Mouse (Mus musculus) myocyte (in vitro differentiated cells): ENCODE results near the gene Plpp3. TPM values are rescaled to one million over a fixed set of nuclear protein-coding genes. Genes with fewer than 3 reads are reported as not detected.

Source experiments
- H3K27me3 ChIP-seq: one replicate; pipeline ENCODE4 v1.6.1; 2011; ENCODE audit not compliant: control insufficient read depth, insufficient read depth, insufficient read length
- H3K36me3 ChIP-seq: one replicate; pipeline ENCODE4 v1.6.1; 2011; ENCODE audit not compliant: control insufficient read depth, insufficient read depth
- H3K4me2 ChIP-seq: one replicate; pipeline ENCODE4 v1.6.1; 2011; ENCODE audit warnings: low read depth, control low read depth
- H3K4me3 ChIP-seq: one replicate; pipeline ENCODE4 v1.5.1; 2011; ENCODE audit warnings: mild to moderate bottlenecking, control low read depth, moderate library complexity
- H3K79me2 ChIP-seq: one replicate; pipeline ENCODE4 v1.6.1; 2011; ENCODE audit not compliant: control insufficient read depth, insufficient read depth
- H3ac ChIP-seq: one replicate; pipeline ENCODE4 v1.6.1; 2011; ENCODE audit not compliant: control insufficient read depth, insufficient read length
- CEBPB ChIP-seq: IDR thresholded peaks from 2 replicates; pipeline ENCODE4 v1.6.1; 2011; ENCODE audit warnings: mild to moderate bottlenecking, moderate library complexity; ENCODE audit not compliant: poor library complexity, insufficient read depth, severe bottlenecking
- E2F4 ChIP-seq: IDR thresholded peaks from one replicate; pipeline ENCODE4 v1.6.1; 2011; ENCODE audit warnings: mild to moderate bottlenecking, control low read depth, moderate library complexity; ENCODE audit not compliant: insufficient read depth
- MAX ChIP-seq: IDR thresholded peaks from one replicate; pipeline ENCODE4 v1.6.1; 2011; ENCODE audit warnings: low read depth, mild to moderate bottlenecking, control low read depth
- MYOD1 ChIP-seq, 3 experiments: IDR thresholded peaks; one replicate each; pipeline ENCODE4 v1.6.1; 2011; ENCODE audit warnings: control low read depth in 2 of 3, low read depth in 2 of 3, mild to moderate bottlenecking in 2 of 3, moderate library complexity in 1 of 3; ENCODE audit not compliant: insufficient read length in 2 of 3, control insufficient read depth in 1 of 3
- MYOG ChIP-seq, 3 experiments: IDR thresholded peaks; one replicate each; pipeline ENCODE4 v1.6.1; 2011; ENCODE audit warnings: control low read depth in 2 of 3, low read depth in 2 of 3, mild to moderate bottlenecking in 2 of 3; ENCODE audit not compliant: insufficient read length in 2 of 3, control insufficient read depth in 1 of 3, insufficient read depth in 1 of 3
- POLR2A ChIP-seq: IDR thresholded peaks from one replicate; pipeline ENCODE4 v1.6.1; 2011; ENCODE audit warnings: low read depth, mild to moderate bottlenecking, control low read depth, moderate library complexity; ENCODE audit not compliant: insufficient read length
- POLR2AphosphoS2 ChIP-seq: IDR thresholded peaks from one replicate; pipeline ENCODE4 v1.6.1; 2011; ENCODE audit warnings: low read depth, control low read depth; ENCODE audit not compliant: insufficient read length
- REST ChIP-seq: IDR thresholded peaks from one replicate; pipeline ENCODE4 v1.6.1; 2011; ENCODE audit warnings: mild to moderate bottlenecking, control low read depth, moderate library complexity; ENCODE audit not compliant: insufficient read depth, insufficient read length
- SRF ChIP-seq: IDR thresholded peaks from one replicate; pipeline ENCODE4 v1.6.1; 2011; ENCODE audit warnings: low read depth; ENCODE audit not compliant: control insufficient read depth, insufficient read length
- TCF12 ChIP-seq: IDR thresholded peaks from one replicate; pipeline ENCODE4 v1.6.1; 2011; ENCODE audit warnings: mild to moderate bottlenecking, control low read depth; ENCODE audit not compliant: poor library complexity, insufficient read depth, severe bottlenecking
- TCF3 ChIP-seq: IDR thresholded peaks from one replicate; pipeline ENCODE4 v1.6.1; 2011; ENCODE audit warnings: low read depth, control low read depth; ENCODE audit not compliant: insufficient read length
- USF1 ChIP-seq: IDR thresholded peaks from one replicate; pipeline ENCODE4 v1.6.1; 2011; ENCODE audit warnings: low read depth, mild to moderate bottlenecking, control low read depth, moderate library complexity
- polyA plus RNA-seq: library from polyadenylated mRNA; unstranded; fragments of >200 nt; fragmentation: generic; extraction: Trizol; gene quantifications from one replicate; pipeline ENCODE4 v1.2.1, GENCODE M21; 2012; ENCODE audit warnings: missing spikeins

The Plpp3 gene
- polyA plus RNA-seq, 1 experiment, result 12.7 TPM

- Histone ChIP-seq H3K27me3 (no peaks in the 10 kb centered on the region), H3K79me2 (peaks cover 5% of the 10 kb centered on the region), H3K4me2 (no peak overlapping the region)
Measured at GRCm38 (mm10) chr4:105192665-105193064, 35.5 kb downstream of the Plpp3 start.

GRCm38 (mm10) chr4:105195256-105195655 lies 38.1 kb downstream of the Plpp3 start:
- Histone ChIP-seq H3ac (no peak overlapping the region), H3K4me2 (no peak overlapping the region), H3K36me3 (peaks cover 8% of the 10 kb centered on the region), H3K4me3 (no peak overlapping the region), H3K27me3 (no peaks in the 10 kb centered on the region), H3K79me2 (peaks cover 5% of the 10 kb centered on the region)
- no peak for TF ChIP-seq REST
- TF ChIP-seq USF1, result no peak
- no peak for TF ChIP-seq POLR2AphosphoS2
- no peak for TF ChIP-seq E2F4
- no peak for TF ChIP-seq MYOG (IDR thresholded peaks at IDR 0.05; ENCODE audit: control insufficient read depth in 1 of 3, insufficient read depth in 1 of 3, insufficient read length in 2 of 3, low read depth in 2 of 3)
- TF ChIP-seq TCF3, result no peak
- no peak for TF ChIP-seq CEBPB
- no peak for TF ChIP-seq TCF12
- no peak for TF ChIP-seq POLR2A
- no peak for TF ChIP-seq SRF
- TF ChIP-seq MAX, result no peak
- no peak for TF ChIP-seq MYOD1 (IDR thresholded peaks at IDR 0.05; ENCODE audit: control insufficient read depth in 1 of 3, insufficient read length in 2 of 3, low read depth in 2 of 3)

More at GRCm38 (mm10) chr4:105192665-105193064, 35.5 kb downstream of the Plpp3 start:
- TF ChIP-seq E2F4, result no peak
- TF ChIP-seq MAX, result no peak
- TF ChIP-seq POLR2A, result no peak
- TF ChIP-seq REST, result no peak
- no peak for TF ChIP-seq MYOD1 (IDR thresholded peaks at IDR 0.05; ENCODE audit: control insufficient read depth in 1 of 3, insufficient read length in 2 of 3, low read depth in 2 of 3)
- no peak for TF ChIP-seq TCF12
- TF ChIP-seq TCF3, result no peak
- no peak for TF ChIP-seq POLR2AphosphoS2
- TF ChIP-seq SRF, result no peak
- TF ChIP-seq MYOG (IDR thresholded peaks at IDR 0.05; ENCODE audit: control insufficient read depth in 1 of 3, insufficient read depth in 1 of 3, insufficient read length in 2 of 3, low read depth in 2 of 3), result no peak
- TF ChIP-seq CEBPB, result no peak
- TF ChIP-seq USF1, result no peak
- no peak overlapping the region for H3K4me3 ChIP-seq
- no peak overlapping the region for H3ac ChIP-seq
- peaks cover 7% of the 10 kb centered on the region for H3K36me3 ChIP-seq

- Histone ChIP-seq H3K27me3 (no peaks in the 10 kb centered on the region), H3K4me3 (no peak overlapping the region), H3ac (no peak overlapping the region), H3K36me3 (peaks cover 8% of the 10 kb centered on the region), H3K79me2 (peaks cover 5% of the 10 kb centered on the region), H3K4me2 (no peak overlapping the region)
- no peak for TF ChIP-seq SRF
- TF ChIP-seq POLR2AphosphoS2, result no peak
- TF ChIP-seq MYOG (IDR thresholded peaks at IDR 0.05; ENCODE audit: control insufficient read depth in 1 of 3, insufficient read depth in 1 of 3, insufficient read length in 2 of 3, low read depth in 2 of 3), result no peak
- TF ChIP-seq MAX, result no peak
- no peak for TF ChIP-seq POLR2A
- no peak for TF ChIP-seq CEBPB
Measured at GRCm38 (mm10) chr4:105196099-105196498, 39.0 kb downstream of the Plpp3 start.

GRCm38 (mm10) chr4:105196993-105197765 lies 40.0 kb downstream of the Plpp3 start:
- no peaks in the 10 kb centered on the region for H3K27me3 ChIP-seq
- H3K79me2 ChIP-seq, result peaks cover 5% of the 10 kb centered on the region
- H3K4me2 ChIP-seq, result no peak overlapping the region
- H3ac ChIP-seq, result no peak overlapping the region
- TF ChIP-seq POLR2A (no peak), MYOG (IDR thresholded peaks at IDR 0.05; ENCODE audit: control insufficient read depth in 1 of 3, insufficient read depth in 1 of 3, insufficient read length in 2 of 3, low read depth in 2 of 3) (no peak), TCF12 (no peak), SRF (no peak)
- H3K36me3 ChIP-seq, result peaks cover 8% of the 10 kb centered on the region
- H3K4me3 ChIP-seq, result no peak overlapping the region

GRCm38 (mm10) chr4:105198696-105199095 lies 41.5 kb downstream of the Plpp3 start:
- no peak overlapping the region for H3K4me3 ChIP-seq
- no peak overlapping the region for H3ac ChIP-seq
- H3K79me2 ChIP-seq, result no peaks in the 10 kb centered on the region
- H3K27me3 ChIP-seq, result no peaks in the 10 kb centered on the region
- no peak overlapping the region for H3K4me2 ChIP-seq
- TF ChIP-seq TCF3, result no peak
- H3K36me3 ChIP-seq, result peaks cover 8% of the 10 kb centered on the region
